Mouse (Mus musculus): ENCODE data around the gene Sun2.

Sun2 gene

DNA sequence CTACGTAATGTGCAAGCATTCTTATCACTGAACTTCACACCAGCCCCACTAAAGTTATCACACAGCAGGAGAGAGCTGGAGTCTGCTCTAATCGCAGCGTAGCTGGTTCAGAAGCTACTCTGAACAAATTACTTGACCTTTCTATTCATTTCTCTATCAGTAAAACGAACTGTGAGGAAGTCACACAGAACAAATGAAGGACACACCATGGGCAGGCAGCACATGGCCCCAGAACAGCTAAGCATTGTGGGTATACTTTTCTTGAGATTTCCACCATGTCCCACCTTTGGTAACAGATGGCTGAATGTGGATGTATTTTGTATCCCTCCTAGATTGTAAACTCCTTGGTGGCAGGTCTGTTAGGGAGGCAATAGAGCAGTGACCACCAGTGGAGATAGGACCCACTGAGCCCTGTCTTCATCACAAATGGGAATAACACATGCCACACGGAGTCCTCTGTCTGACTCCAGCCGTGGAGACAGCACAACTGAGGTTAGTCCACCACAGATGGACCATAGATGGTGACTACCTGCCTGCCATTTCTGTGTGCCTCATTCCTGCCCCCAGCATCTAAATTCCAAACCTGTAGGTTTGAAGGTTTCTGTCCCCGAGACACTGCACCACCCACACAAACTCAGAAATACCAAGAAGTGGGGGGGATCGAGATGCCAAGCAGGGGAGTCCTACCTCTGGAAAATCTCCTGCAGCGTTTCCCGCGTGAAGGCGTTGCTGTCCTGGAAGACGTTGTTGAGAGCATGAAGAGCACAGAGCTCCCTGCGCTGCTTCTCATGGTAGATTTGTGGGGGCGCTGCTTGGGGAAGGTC lies 56.1 kb downstream of the Sun2 start:
- no peak for DNase-seq (ENCODE audit: low spot score)

GRCm38 (mm10) chr15:79685141-79685641 lies 57.1 kb downstream of the Sun2 start:
- DNase-seq (ENCODE audit: low spot score): no peak

DNA sequence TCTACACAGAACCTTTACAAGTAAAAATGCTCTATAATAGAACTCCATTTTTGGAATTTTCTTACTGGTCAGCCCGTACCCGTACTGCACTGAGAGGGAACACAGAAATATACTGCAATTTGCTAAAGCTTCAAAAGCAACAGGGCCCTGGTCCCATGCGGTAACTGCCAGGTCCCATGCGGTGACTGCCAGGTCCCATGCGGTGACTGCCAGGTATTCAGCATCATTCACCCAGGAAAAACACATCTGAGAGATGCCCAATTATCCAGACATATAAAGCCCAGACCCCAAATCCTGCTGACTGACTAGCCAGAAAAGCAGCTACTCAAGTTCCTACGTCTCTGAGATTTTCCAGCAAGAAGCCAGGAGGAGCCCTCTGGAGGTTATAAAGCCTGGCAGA lies 57.7 kb downstream of the Sun2 start:
- DNase-seq (ENCODE audit: low spot score): no peak

GRCm38 (mm10) chr15:79683707-79684465 lies 58.5 kb downstream of the Sun2 start:
- DNase-seq (ENCODE audit: low spot score): no peak

GRCm38 (mm10) chr15:79683146-79683545 lies 59.2 kb downstream of the Sun2 start:
- no peak for DNase-seq (ENCODE audit: low spot score)

DNA sequence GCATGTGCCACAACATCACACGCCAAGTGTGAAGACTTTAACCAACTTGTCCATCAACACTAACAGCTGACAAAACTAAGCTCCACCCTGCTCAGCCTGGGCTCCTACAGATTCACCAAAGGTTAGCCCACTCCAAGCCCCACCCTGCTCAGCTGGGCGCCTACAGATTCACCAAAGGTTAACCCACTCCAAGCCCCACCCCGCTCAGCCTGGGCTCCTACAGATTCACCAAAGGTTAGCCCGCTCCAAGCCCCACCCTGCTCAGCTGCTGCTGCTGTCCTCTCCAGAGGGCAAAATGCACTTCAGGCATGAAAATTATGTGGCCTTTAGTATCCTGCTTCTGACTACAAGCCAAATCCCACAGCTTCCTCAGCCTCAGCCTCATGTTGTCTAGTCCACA lies 60.4 kb downstream of the Sun2 start:
- DNase-seq (ENCODE audit: low spot score): no peak

GRCm38 (mm10) chr15:79677936-79678335 lies 64.4 kb downstream of the Sun2 start:
- DNase-seq (ENCODE audit: low spot score): no peak

Measured in ovary, adult 18-20 months (tissue).